Mouse (Mus musculus) fibroblast of lung, adult 2 months (primary cell): ENCODE results near the gene Gm9964.

Source experiments
- DNase-seq: peaks from one replicate; pipeline ENCODE4 v3.0.0-alpha.2; 2011; ENCODE audit warnings: low read depth

The Gm9964 gene

GRCm38 (mm10) chr11:79253542-79254390 lies 42.9 kb downstream of the Gm9964 start:
- DNase-seq = no peak

- DNase-seq = peak; percentile 42
These were observed 43.7 kb downstream of the Gm9964 start for GRCm38 (mm10) chr11:79252881-79253541.
